Mouse (Mus musculus) liver, embryonic 15.5 days (tissue): ENCODE results near the gene Mark3. TPM values are rescaled to one million over a fixed set of nuclear protein-coding genes. Genes with fewer than 3 reads are reported as not detected.
A peak's percentile ranks its signal among the peaks of the same experiment; 100 is the strongest.

ENCODE experiments used
- ATAC-seq: fragments of 200-750 bp; cut with Nextera tagmentation; 2 replicates; pipeline ENCODE4 v1.8.0; 2017; ENCODE audit warnings: moderate number of reproducible peaks, mild to moderate bottlenecking, moderate library complexity; ENCODE audit not compliant: insufficient read depth
- H3K27ac ChIP-seq: fragments of 300-500 bp; sonication (generic); replicated peaks from 2 replicates; pipeline ENCODE4 v1.5.1; 2015; ENCODE audit warnings: mild to moderate bottlenecking, inconsistent platforms
- H3K27me3 ChIP-seq: fragments of 300-500 bp; sonication (generic); 2 replicates; pipeline ENCODE4 v1.6.1; 2015; ENCODE audit warnings: mild to moderate bottlenecking, inconsistent platforms
- H3K36me3 ChIP-seq: fragments of 300-500 bp; sonication (generic); replicated peaks from 2 replicates; pipeline ENCODE4 v1.6.1; 2015; ENCODE audit warnings: moderate library complexity, mild to moderate bottlenecking, inconsistent platforms
- H3K4me1 ChIP-seq: fragments of 300-500 bp; sonication (generic); replicated peaks from 2 replicates; pipeline ENCODE4 v1.6.1; 2015; ENCODE audit warnings: inconsistent platforms
- H3K4me2 ChIP-seq: fragments of 300-500 bp; sonication (generic); 2 replicates; pipeline ENCODE4 v1.6.1; 2015; ENCODE audit warnings: moderate library complexity, mild to moderate bottlenecking, inconsistent platforms
- H3K4me3 ChIP-seq: fragments of 300-500 bp; sonication (generic); replicated peaks from 2 replicates; pipeline ENCODE4 v1.5.1; 2015; ENCODE audit warnings: mild to moderate bottlenecking, inconsistent platforms
- H3K9ac ChIP-seq: fragments of 300-500 bp; sonication (generic); 2 replicates; pipeline ENCODE4 v1.6.1; 2015; ENCODE audit warnings: moderate library complexity, mild to moderate bottlenecking, inconsistent platforms
- H3K9me3 ChIP-seq: fragments of 300-500 bp; sonication (generic); replicated peaks from 2 replicates; pipeline ENCODE4 v1.6.1; 2016; ENCODE audit warnings: inconsistent platforms
- WGBS: fragments of 180-500 bp; shearing (Covaris S2); methylation state at CpG from one replicate; pipeline ENCODE4 v1.1.7; 2015; ENCODE audit warnings: mixed read lengths; ENCODE audit not compliant: insufficient replicate concordance; 5-methylcytosine and 5-hydroxymethylcytosine counted together
- polyA plus RNA-seq: library from polyadenylated mRNA; unstranded; fragments of >200 nt; fragmentation: Nextera tagmentation; extraction: Ambion mirVana; gene quantifications from 2 replicates; pipeline ENCODE4 v1.2.1, GENCODE M21; 2015

Gene Mark3
- polyA plus RNA-seq, 1 experiment from 2014 or later, result 13.3 TPM

GRCm38 (mm10) chr12:111689426-111689825 lies 115.1 kb downstream of the Mark3 start:
- Histone ChIP-seq H3K27me3 (peaks cover 16% of the 10 kb centered on the region), H3K4me1 (peaks cover 23% of the 10 kb centered on the region), H3K4me3 (no peak overlapping the region), H3K9ac (no peak overlapping the region), H3K4me2 (no peak overlapping the region), H3K9me3 (no peaks in the 10 kb centered on the region), H3K36me3 (no peaks in the 10 kb centered on the region), H3K27ac (no peak overlapping the region)
- 62% methylated on average over 11 of the region's 11 CpGs for WGBS
- no peak for ATAC-seq

- no peak overlapping the region for H3K27ac ChIP-seq
- H3K9ac ChIP-seq, result no peak overlapping the region
- WGBS, result 36% methylated on average over 5 of the region's 5 CpGs
- no peaks in the 10 kb centered on the region for H3K9me3 ChIP-seq
- H3K27me3 ChIP-seq, result peaks cover 14% of the 10 kb centered on the region
- H3K4me3 ChIP-seq, result no peak overlapping the region
- H3K4me1 ChIP-seq, result peaks cover 32% of the 10 kb centered on the region
- ATAC-seq, result no peak
- no peak overlapping the region for H3K4me2 ChIP-seq
- no peaks in the 10 kb centered on the region for H3K36me3 ChIP-seq
Measured at GRCm38 (mm10) chr12:111691346-111691872, 117.1 kb downstream of the Mark3 start.

- Histone ChIP-seq H3K27ac (no peak overlapping the region), H3K27me3 (peaks cover 3% of the 10 kb centered on the region), H3K36me3 (no peaks in the 10 kb centered on the region), H3K4me1 (peaks cover 32% of the 10 kb centered on the region), H3K4me3 (no peak overlapping the region), H3K9ac (no peak overlapping the region), H3K9me3 (no peaks in the 10 kb centered on the region), H3K4me2 (no peak overlapping the region)
- 63% methylated on average over 5 of the region's 5 CpGs for WGBS
- no peak for ATAC-seq
Measured at GRCm38 (mm10) chr12:111692899-111693298, 118.6 kb downstream of the Mark3 start.

- peak; percentile 16; the same call in 1 of the 2 replicates for ATAC-seq
- Histone ChIP-seq H3K27me3 (no peaks in the 10 kb centered on the region; the same call in none of the 2 replicates), H3K36me3 (no peaks in the 10 kb centered on the region), H3K4me2 (no peak overlapping the region), H3K4me3 (no peak overlapping the region), H3K27ac (0 out of 2 replicates have a peak overlapping the region, but pooled peaks have one; percentile 38), H3K9me3 (no peaks in the 10 kb centered on the region), H3K4me1 (peaks cover 32% of the 10 kb centered on the region), H3K9ac (no peak overlapping the region)
- WGBS, result 48% methylated on average over 18 of the region's 18 CpGs
Measured at GRCm38 (mm10) chr12:111693341-111694270, 119.3 kb downstream of the Mark3 start.

- no peaks in the 10 kb centered on the region; the same call in none of the 2 replicates for H3K27me3 ChIP-seq
- ATAC-seq, result peak; percentile 37
- H3K4me1 ChIP-seq, result peaks cover 32% of the 10 kb centered on the region
- 15% methylated on average over 12 of the region's 12 CpGs for WGBS
- H3K4me2 ChIP-seq, result no peak overlapping the region
- H3K9ac ChIP-seq, result no peak overlapping the region
- H3K4me3 ChIP-seq, result no peak overlapping the region
- no peaks in the 10 kb centered on the region for H3K36me3 ChIP-seq
- H3K27ac ChIP-seq, result 0 out of 2 replicates have a peak overlapping the region, but pooled peaks have one; percentile 38
- H3K9me3 ChIP-seq, result no peaks in the 10 kb centered on the region
Measured at GRCm38 (mm10) chr12:111694271-111694781, 120.0 kb downstream of the Mark3 start.

GRCm38 (mm10) chr12:111694880-111695804 lies 120.8 kb downstream of the Mark3 start:
- no peak for ATAC-seq
- WGBS, result 51% methylated on average over 13 of the region's 13 CpGs

GRCm38 (mm10) chr12:111696239-111696638 lies 121.9 kb downstream of the Mark3 start:
- H3K27ac ChIP-seq, result no peak overlapping the region

More at GRCm38 (mm10) chr12:111694880-111695804, 120.8 kb downstream of the Mark3 start:
- no peaks in the 10 kb centered on the region; the same call in 1 of the 2 replicates for H3K27me3 ChIP-seq
- H3K9me3 ChIP-seq, result no peaks in the 10 kb centered on the region
- no peak overlapping the region for H3K4me3 ChIP-seq
- no peaks in the 10 kb centered on the region for H3K36me3 ChIP-seq
- no peak overlapping the region for H3K4me2 ChIP-seq
- H3K9ac ChIP-seq, result no peak overlapping the region
- 0 out of 2 replicates have a peak overlapping the region, but pooled peaks have one; percentile 6 for H3K27ac ChIP-seq
- peaks cover 32% of the 10 kb centered on the region for H3K4me1 ChIP-seq

GRCm38 (mm10) chr12:111697708-111698107 lies 123.4 kb downstream of the Mark3 start:
- Histone ChIP-seq H3K4me3 (no peak overlapping the region), H3K9me3 (no peaks in the 10 kb centered on the region), H3K27me3 (no peaks in the 10 kb centered on the region; the same call in 1 of the 2 replicates), H3K4me2 (no peak overlapping the region), H3K9ac (no peak overlapping the region), H3K27ac (no peak overlapping the region), H3K4me1 (peaks cover 26% of the 10 kb centered on the region), H3K36me3 (no peaks in the 10 kb centered on the region)
- ATAC-seq, result no peak
- WGBS, result 46% methylated on average over 4 of the region's 4 CpGs

More at GRCm38 (mm10) chr12:111696239-111696638, 121.9 kb downstream of the Mark3 start:
- WGBS, result 22% methylated on average over 6 of the region's 6 CpGs
- Histone ChIP-seq H3K4me3 (no peak overlapping the region), H3K27me3 (no peaks in the 10 kb centered on the region; the same call in 1 of the 2 replicates), H3K9ac (no peak overlapping the region), H3K9me3 (no peaks in the 10 kb centered on the region), H3K4me2 (no peak overlapping the region), H3K4me1 (peaks cover 32% of the 10 kb centered on the region), H3K36me3 (no peaks in the 10 kb centered on the region)
- ATAC-seq, result no peak

- Histone ChIP-seq H3K9me3 (no peaks in the 10 kb centered on the region), H3K27me3 (no peaks in the 10 kb centered on the region; the same call in 1 of the 2 replicates), H3K4me1 (peaks cover 19% of the 10 kb centered on the region), H3K36me3 (no peaks in the 10 kb centered on the region), H3K9ac (no peak overlapping the region), H3K4me2 (no peak overlapping the region), H3K27ac (no peak overlapping the region), H3K4me3 (no peak overlapping the region)
- ATAC-seq, result no peak
- WGBS, result 75% methylated on average over 6 of the region's 6 CpGs
Measured at GRCm38 (mm10) chr12:111698346-111698913, 124.1 kb downstream of the Mark3 start.

GRCm38 (mm10) chr12:111699542-111699941 lies 125.2 kb downstream of the Mark3 start:
- no peak overlapping the region for H3K4me3 ChIP-seq
- H3K4me1 ChIP-seq, result peaks cover 8% of the 10 kb centered on the region
- no peak overlapping the region for H3K9ac ChIP-seq
- no peaks in the 10 kb centered on the region for H3K36me3 ChIP-seq
- 63% methylated on average over 4 of the region's 4 CpGs for WGBS
- ATAC-seq, result no peak
- H3K4me2 ChIP-seq, result no peak overlapping the region
- no peak overlapping the region for H3K27ac ChIP-seq
- H3K9me3 ChIP-seq, result no peaks in the 10 kb centered on the region
- H3K27me3 ChIP-seq, result no peaks in the 10 kb centered on the region; the same call in 1 of the 2 replicates
